Mouse (Mus musculus) midbrain, embryonic 16.5 days (tissue): Measurements from ENCODE around the gene Dbndd2. TPM values are rescaled to one million over a fixed set of nuclear protein-coding genes. Genes with fewer than 3 reads are reported as not detected.

ENCODE experiments used
- ATAC-seq: fragments of 200-750 bp; cut with Nextera tagmentation; 2 replicates; pipeline ENCODE4 v1.8.0; 2017; ENCODE audit warnings: moderate TSS enrichment
- H3K27ac ChIP-seq: fragments of 300-500 bp; sonication (generic); 2 replicates; pipeline ENCODE4 v1.5.1; 2014; ENCODE audit warnings: mild to moderate bottlenecking, low read length, mixed read lengths
- H3K27me3 ChIP-seq: fragments of 300-500 bp; sonication (generic); 2 replicates; pipeline ENCODE4 v1.6.1; 2014; ENCODE audit warnings: low read depth, low read length, mixed read lengths; ENCODE audit not compliant: control insufficient read depth, insufficient read depth
- H3K36me3 ChIP-seq: fragments of 300-500 bp; sonication (generic); 2 replicates; pipeline ENCODE4 v1.6.1; 2014; ENCODE audit warnings: mild to moderate bottlenecking, low read length, moderate library complexity, mixed read lengths; ENCODE audit not compliant: control insufficient read depth, insufficient read depth
- H3K4me1 ChIP-seq: fragments of 300-500 bp; sonication (generic); 2 replicates; pipeline ENCODE4 v1.6.1; 2014; ENCODE audit warnings: mild to moderate bottlenecking, low read length, mixed read lengths; ENCODE audit not compliant: control insufficient read depth, insufficient read depth
- H3K4me2 ChIP-seq: fragments of 300-500 bp; sonication (generic); 2 replicates; pipeline ENCODE4 v1.6.1; 2014; ENCODE audit warnings: mild to moderate bottlenecking, low read length, mixed read lengths
- H3K4me3 ChIP-seq: fragments of 300-500 bp; sonication (generic); 2 replicates; pipeline ENCODE4 v1.5.1; 2014; ENCODE audit warnings: low read depth, mild to moderate bottlenecking, low read length, moderate library complexity, mixed read lengths
- H3K9ac ChIP-seq: fragments of 300-500 bp; sonication (generic); 2 replicates; pipeline ENCODE4 v1.6.1; 2014; ENCODE audit warnings: low read depth, low read length, mixed read lengths
- H3K9me3 ChIP-seq: fragments of 300-500 bp; sonication (generic); replicated peaks from 2 replicates; pipeline ENCODE4 v1.6.1; 2014; ENCODE audit warnings: mild to moderate bottlenecking, low read length, mixed read lengths; ENCODE audit not compliant: control insufficient read depth, poor library complexity, severe bottlenecking
- WGBS: fragments of 180-500 bp; shearing (Covaris S2); extraction: QIAGEN DNeasy Blood & Tissue Kit; methylation state at CpG from one replicate; pipeline ENCODE4 v1.1.7; 2014; 5-methylcytosine and 5-hydroxymethylcytosine counted together
- polyA plus RNA-seq: library from polyadenylated mRNA; unstranded; fragments of >200 nt; fragmentation: Nextera tagmentation; extraction: Ambion mirVana; gene quantifications from 2 replicates; pipeline ENCODE4 v1.2.1, GENCODE M21; 2015

Dbndd2 gene
- polyA plus RNA-seq, 1 experiment from 2014 or later, result 17.8 TPM

DNA sequence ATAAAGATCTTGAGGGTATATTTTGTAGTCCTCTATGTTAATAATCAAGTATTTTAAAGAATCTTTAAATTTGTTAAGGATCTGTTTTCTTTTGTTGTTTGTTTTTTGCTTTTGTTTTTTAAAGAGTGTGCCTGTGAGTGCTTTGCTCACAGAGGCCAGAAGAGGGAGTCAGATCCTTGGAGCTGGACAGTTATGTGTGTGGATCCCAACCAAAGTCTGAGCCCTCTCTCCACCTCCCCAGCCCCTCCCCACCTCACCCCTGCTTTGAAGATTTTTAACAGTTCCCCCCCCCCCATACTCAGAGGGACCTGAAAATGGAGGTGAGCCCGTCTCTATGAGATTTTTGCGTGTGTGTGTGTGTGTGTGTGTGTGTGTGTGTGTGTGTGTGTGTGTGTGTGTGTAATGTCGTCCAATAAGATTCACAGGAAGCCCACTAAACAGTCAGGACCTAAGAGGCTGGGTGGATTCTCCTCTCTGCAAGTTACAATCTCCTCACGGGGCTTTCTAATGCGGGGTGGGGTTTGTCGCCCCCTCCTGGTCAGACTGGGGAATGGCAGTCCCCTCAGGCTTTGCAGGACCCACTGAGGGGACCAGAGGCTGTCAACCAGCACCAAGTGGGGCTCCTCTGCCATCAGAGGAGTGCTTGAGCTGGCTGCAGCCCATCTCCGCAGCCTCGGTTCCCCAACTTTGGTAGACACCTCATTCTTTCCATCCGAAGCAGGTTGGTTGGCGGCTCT, 31.7 kb downstream of the Dbndd2 start:
- Histone ChIP-seq H3K9me3 (no peaks in the 10 kb centered on the region), H3K27ac (no peak overlapping the region), H3K4me1 (no peaks in the 10 kb centered on the region), H3K27me3 (no peaks in the 10 kb centered on the region), H3K4me2 (no peak overlapping the region), H3K4me3 (no peak overlapping the region), H3K9ac (no peak overlapping the region), H3K36me3 (no peaks in the 10 kb centered on the region)
- ATAC-seq, result no peak
- 38% methylated on average over 10 of the region's 10 CpGs for WGBS

DNA sequence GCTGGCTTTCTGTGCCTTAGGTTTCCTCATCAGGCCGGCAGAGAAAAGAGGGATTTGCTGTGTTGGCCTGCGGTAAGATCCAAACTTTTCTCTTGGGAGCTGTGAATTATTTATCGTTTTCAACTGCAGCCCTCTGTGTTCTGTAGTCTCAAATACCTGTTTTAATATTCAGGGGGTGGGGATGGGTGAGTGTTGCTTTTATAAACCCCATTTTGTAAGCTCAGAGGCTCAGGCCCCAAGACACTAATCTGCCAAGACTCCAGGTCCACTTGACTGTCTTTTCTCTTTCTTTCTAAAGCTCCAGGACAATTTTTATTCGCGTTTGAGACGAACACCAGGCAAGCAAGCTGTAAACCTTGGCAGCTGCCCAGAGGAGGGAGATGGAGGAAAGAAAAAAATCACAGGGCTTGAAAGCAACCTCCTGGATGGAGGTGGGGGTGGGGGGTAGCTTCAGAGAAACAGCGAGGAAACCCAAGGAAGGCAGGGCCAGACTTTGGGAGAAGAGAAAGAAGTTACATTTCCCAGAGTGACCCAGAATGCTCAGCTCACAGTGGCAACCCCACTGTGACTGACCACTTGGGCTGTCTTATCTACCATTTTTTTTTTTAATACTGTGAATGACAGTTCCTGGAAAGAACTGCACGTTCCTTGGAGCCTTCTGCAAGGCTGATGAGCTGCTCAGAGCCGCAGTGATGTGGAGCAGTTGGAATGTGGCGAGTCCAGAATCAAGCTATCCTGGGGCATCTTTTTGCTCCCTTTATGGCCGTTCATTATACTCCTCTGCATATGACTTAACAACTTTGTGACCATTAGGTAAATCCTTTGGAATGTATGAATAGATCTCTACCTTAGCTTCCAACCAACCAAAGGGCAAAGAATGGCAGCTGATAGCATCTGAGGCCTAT, 32.6 kb downstream of the Dbndd2 start:
- no peak overlapping the region for H3K4me3 ChIP-seq
- H3K9me3 ChIP-seq, result 0 out of 2 replicates have a peak, but pooled peaks cover 4% of the 10 kb centered on the region
- H3K9ac ChIP-seq, result no peak overlapping the region
- no peaks in the 10 kb centered on the region for H3K36me3 ChIP-seq
- ATAC-seq, result no peak
- WGBS, result 51% methylated on average over 11 of the region's 11 CpGs
- no peaks in the 10 kb centered on the region for H3K4me1 ChIP-seq
- H3K27ac ChIP-seq, result no peak overlapping the region
- H3K4me2 ChIP-seq, result no peak overlapping the region
- H3K27me3 ChIP-seq, result no peaks in the 10 kb centered on the region

DNA sequence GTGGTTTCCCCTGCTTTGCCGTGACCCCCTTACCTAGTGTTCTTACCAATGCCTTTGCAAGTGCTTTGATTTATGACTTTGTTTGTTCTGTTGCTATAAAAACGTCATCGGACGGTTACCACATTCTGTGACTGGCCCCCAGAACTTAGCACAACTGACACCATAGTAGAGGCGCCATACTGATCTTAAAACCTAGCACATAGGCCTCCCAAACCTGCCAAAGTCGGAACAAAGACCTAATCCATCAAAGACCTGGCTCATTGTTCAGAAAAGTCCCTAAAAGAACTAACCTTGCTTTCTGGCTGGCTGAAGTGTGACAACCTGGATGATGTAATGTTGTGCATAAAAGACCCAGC, 33.2 kb downstream of the Dbndd2 start:
- 74% methylated on average over 6 of the region's 6 CpGs for WGBS
- no peaks in the 10 kb centered on the region for H3K4me1 ChIP-seq
- H3K4me2 ChIP-seq, result no peak overlapping the region
- no peaks in the 10 kb centered on the region for H3K27me3 ChIP-seq
- no peak overlapping the region for H3K4me3 ChIP-seq
- H3K9me3 ChIP-seq, result 0 out of 2 replicates have a peak, but pooled peaks cover 4% of the 10 kb centered on the region
- no peaks in the 10 kb centered on the region for H3K36me3 ChIP-seq
- no peak overlapping the region for H3K27ac ChIP-seq
- no peak overlapping the region for H3K9ac ChIP-seq
- ATAC-seq, result no peak

DNA sequence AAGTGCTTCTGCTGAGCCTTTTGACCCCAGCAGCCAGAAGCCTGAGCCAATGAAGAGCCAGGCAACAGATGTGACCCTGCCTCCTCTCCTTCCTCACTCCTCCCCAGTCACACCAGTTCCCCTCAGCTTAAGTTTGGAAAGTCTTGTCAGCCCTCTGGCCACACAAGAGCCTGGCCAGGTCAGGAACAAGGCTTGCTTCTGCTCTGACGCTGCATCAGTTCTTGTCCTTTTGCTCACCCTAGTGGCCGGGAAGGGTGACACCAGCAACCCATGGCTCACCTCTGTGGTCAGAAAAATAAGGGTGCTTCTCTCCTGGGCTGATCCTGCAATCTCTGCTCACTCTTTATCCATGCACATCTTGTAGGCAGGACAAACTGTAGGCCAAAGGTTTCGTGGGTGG, 34.9 kb downstream of the Dbndd2 start:
- WGBS, result 18% methylated on average over 3 of the region's 3 CpGs
- Histone ChIP-seq H3K27ac (no peak overlapping the region), H3K4me3 (no peak overlapping the region), H3K4me2 (no peak overlapping the region), H3K9me3 (0 out of 2 replicates have a peak, but pooled peaks cover 5% of the 10 kb centered on the region), H3K9ac (no peak overlapping the region), H3K36me3 (no peaks in the 10 kb centered on the region), H3K4me1 (no peaks in the 10 kb centered on the region), H3K27me3 (no peaks in the 10 kb centered on the region)
- no peak for ATAC-seq

DNA sequence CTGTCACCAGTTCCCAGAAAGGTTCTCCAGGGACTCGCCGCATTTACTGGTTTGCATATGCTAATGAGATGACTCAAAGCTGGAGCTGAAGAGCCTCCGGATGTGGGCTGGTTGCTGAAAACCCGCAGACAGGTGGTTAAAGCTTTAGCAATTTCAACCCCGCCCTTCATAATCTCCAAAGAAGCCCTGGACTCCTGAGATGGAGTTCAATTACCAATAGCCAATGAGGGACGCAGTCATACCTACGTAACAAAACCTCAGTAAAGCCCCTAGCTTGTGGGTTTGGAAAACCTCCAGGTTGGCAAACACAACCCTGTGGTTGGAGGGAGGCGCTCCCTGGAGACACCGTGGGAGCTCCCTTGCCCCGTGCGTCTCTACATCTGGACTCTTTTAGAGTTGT, 35.9 kb downstream of the Dbndd2 start:
- Histone ChIP-seq H3K4me2 (0 out of 2 replicates have a peak overlapping the region, but pooled peaks have one; percentile 17), H3K4me3 (no peak overlapping the region), H3K27me3 (no peaks in the 10 kb centered on the region), H3K9me3 (0 out of 2 replicates have a peak, but pooled peaks cover 6% of the 10 kb centered on the region), H3K4me1 (no peaks in the 10 kb centered on the region), H3K36me3 (no peaks in the 10 kb centered on the region), H3K9ac (no peak overlapping the region), H3K27ac (no peak overlapping the region)
- 22% methylated on average over 11 of the region's 11 CpGs for WGBS
- no peak for ATAC-seq

DNA sequence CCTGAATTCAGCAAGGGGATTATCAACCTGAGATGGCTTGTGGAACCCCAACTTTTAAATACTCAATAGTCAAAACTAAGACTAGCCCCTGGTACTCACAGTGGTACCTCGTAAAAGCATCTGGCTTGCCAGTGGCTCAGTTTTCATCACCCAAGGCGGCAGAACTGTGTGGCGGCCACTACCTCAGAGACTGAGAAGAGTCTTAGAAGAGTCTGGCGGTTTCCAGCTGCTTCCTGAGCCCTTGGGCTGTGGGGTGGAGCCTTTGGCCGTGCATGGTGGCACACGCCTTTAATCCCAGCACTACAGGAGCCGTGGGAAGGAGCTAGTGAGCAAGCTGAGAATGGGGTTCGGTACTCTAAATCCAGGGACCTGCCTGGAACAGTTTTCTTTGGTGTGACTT, 36.4 kb downstream of the Dbndd2 start:
- ATAC-seq, result no peak
- Histone ChIP-seq H3K27me3 (no peaks in the 10 kb centered on the region), H3K27ac (no peak overlapping the region), H3K4me1 (no peaks in the 10 kb centered on the region), H3K9ac (no peak overlapping the region), H3K9me3 (0 out of 2 replicates have a peak, but pooled peaks cover 6% of the 10 kb centered on the region), H3K4me2 (no peak overlapping the region), H3K36me3 (no peaks in the 10 kb centered on the region), H3K4me3 (no peak overlapping the region)
- WGBS, result 28% methylated on average over 8 of the region's 8 CpGs

DNA sequence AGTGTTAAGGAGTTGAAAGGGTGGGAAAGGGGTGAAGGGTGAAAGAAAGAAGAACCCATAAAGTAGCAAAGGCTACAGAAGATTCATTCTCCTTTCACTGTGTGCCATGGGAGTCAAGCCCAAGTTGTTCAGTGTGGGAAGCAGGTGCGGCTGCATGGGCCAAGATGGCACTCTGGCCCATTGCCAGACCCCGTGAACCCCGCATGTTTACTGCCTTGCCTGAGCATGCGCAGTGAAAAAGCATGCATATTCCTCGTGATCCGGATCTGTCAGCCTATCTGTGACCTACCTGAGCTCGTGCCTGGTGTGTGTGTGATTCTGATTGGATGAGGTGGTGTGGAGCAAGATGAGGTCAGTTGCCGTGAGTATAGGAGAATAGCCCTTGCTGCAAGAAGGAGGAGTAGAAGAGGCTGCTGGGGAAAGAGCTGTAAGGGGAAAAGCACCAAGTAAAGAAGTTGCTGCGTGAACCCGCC, 37.4 kb downstream of the Dbndd2 start:
- Histone ChIP-seq H3K36me3 (no peaks in the 10 kb centered on the region), H3K9me3 (0 out of 2 replicates have a peak, but pooled peaks cover 6% of the 10 kb centered on the region), H3K27ac (no peak overlapping the region), H3K4me1 (no peaks in the 10 kb centered on the region), H3K4me3 (no peak overlapping the region), H3K4me2 (no peak overlapping the region), H3K27me3 (no peaks in the 10 kb centered on the region), H3K9ac (no peak overlapping the region)
- ATAC-seq, result no peak
- WGBS, result 85% methylated on average over 10 of the region's 10 CpGs

DNA sequence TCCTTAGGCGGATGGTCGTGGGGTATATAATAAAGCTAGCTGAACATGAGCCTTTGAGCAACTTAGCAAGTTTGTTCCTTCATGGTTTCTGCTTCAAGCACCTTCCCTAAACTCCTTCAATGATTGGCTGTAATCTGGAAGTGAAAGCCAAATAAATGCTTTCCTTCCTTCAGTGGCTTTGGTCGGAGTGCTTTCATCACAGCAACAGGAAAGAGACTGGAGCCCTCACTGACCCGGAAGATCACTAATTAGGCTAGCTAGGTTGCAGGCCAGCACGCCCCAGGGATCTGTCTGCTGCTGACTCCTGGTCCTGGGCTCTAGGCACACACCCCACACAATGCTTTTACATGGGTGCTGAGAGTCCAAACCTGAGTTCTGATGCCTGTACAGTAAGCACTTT, 42.7 kb downstream of the Dbndd2 start:
- Histone ChIP-seq H3K36me3 (no peaks in the 10 kb centered on the region), H3K27me3 (no peaks in the 10 kb centered on the region), H3K9me3 (0 out of 2 replicates have a peak, but pooled peaks cover 2% of the 10 kb centered on the region), H3K4me3 (no peak overlapping the region), H3K9ac (no peak overlapping the region), H3K4me1 (no peaks in the 10 kb centered on the region), H3K4me2 (no peak overlapping the region), H3K27ac (no peak overlapping the region)
- ATAC-seq, result no peak
- 68% methylated on average over 5 of the region's 5 CpGs for WGBS

DNA sequence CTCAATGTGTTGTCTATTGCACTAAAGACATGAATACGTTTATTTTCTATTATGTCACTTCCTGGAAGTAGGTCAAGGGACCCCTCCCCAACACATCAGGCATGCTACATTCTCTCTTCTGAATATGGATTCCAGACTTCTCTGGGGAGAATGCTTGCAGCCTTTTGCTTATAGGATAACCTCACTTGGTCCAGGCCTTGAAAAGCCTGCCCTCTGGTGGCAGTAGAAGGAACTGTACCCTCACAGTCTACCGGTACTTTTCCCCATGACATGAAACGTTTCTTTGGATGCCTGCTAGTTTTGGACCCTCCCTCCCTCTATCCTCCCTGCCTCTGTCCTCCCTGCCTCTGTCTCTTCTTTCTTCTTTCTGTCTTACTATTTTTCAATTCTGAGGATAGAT, 45.3 kb downstream of the Dbndd2 start:
- 2% methylated on average over 3 of the region's 3 CpGs for WGBS
- Histone ChIP-seq H3K9me3 (no peaks in the 10 kb centered on the region), H3K4me3 (no peak overlapping the region)

More for the DNA sequence above, 45.3 kb downstream of the Dbndd2 start:
- Histone ChIP-seq H3K27ac (no peak overlapping the region), H3K4me1 (no peaks in the 10 kb centered on the region), H3K27me3 (no peaks in the 10 kb centered on the region), H3K36me3 (no peaks in the 10 kb centered on the region), H3K4me2 (no peak overlapping the region), H3K9ac (no peak overlapping the region)
- no peak for ATAC-seq
